Mouse (Mus musculus) myocyte (in vitro differentiated cells): Measurements from ENCODE around the gene Ulk4. TPM values are rescaled to one million over a fixed set of nuclear protein-coding genes. Genes with fewer than 3 reads are reported as not detected.
"Not testable (repeated sequence)": the region's sequence is repeated elsewhere in the genome, so short reads cannot be mapped to it uniquely, and the experiment has no call there.

Source experiments
- H3K27me3 ChIP-seq: one replicate; pipeline ENCODE4 v1.6.1; 2011; ENCODE audit not compliant: control insufficient read depth, insufficient read depth, insufficient read length
- H3K36me3 ChIP-seq: one replicate; pipeline ENCODE4 v1.6.1; 2011; ENCODE audit not compliant: control insufficient read depth, insufficient read depth
- H3K4me2 ChIP-seq: one replicate; pipeline ENCODE4 v1.6.1; 2011; ENCODE audit warnings: low read depth, control low read depth
- H3K4me3 ChIP-seq: one replicate; pipeline ENCODE4 v1.5.1; 2011; ENCODE audit warnings: mild to moderate bottlenecking, control low read depth, moderate library complexity
- H3K79me2 ChIP-seq: one replicate; pipeline ENCODE4 v1.6.1; 2011; ENCODE audit not compliant: control insufficient read depth, insufficient read depth
- H3ac ChIP-seq: one replicate; pipeline ENCODE4 v1.6.1; 2011; ENCODE audit not compliant: control insufficient read depth, insufficient read length
- CEBPB ChIP-seq: IDR thresholded peaks from 2 replicates; pipeline ENCODE4 v1.6.1; 2011; ENCODE audit warnings: mild to moderate bottlenecking, moderate library complexity; ENCODE audit not compliant: poor library complexity, insufficient read depth, severe bottlenecking
- E2F4 ChIP-seq: IDR thresholded peaks from one replicate; pipeline ENCODE4 v1.6.1; 2011; ENCODE audit warnings: mild to moderate bottlenecking, control low read depth, moderate library complexity; ENCODE audit not compliant: insufficient read depth
- MAX ChIP-seq: IDR thresholded peaks from one replicate; pipeline ENCODE4 v1.6.1; 2011; ENCODE audit warnings: low read depth, mild to moderate bottlenecking, control low read depth
- MYOD1 ChIP-seq, 3 experiments: IDR thresholded peaks; one replicate each; pipeline ENCODE4 v1.6.1; 2011; ENCODE audit warnings: control low read depth in 2 of 3, low read depth in 2 of 3, mild to moderate bottlenecking in 2 of 3, moderate library complexity in 1 of 3; ENCODE audit not compliant: insufficient read length in 2 of 3, control insufficient read depth in 1 of 3
- MYOG ChIP-seq, 3 experiments: IDR thresholded peaks; one replicate each; pipeline ENCODE4 v1.6.1; 2011; ENCODE audit warnings: control low read depth in 2 of 3, low read depth in 2 of 3, mild to moderate bottlenecking in 2 of 3; ENCODE audit not compliant: insufficient read length in 2 of 3, control insufficient read depth in 1 of 3, insufficient read depth in 1 of 3
- POLR2A ChIP-seq: IDR thresholded peaks from one replicate; pipeline ENCODE4 v1.6.1; 2011; ENCODE audit warnings: low read depth, mild to moderate bottlenecking, control low read depth, moderate library complexity; ENCODE audit not compliant: insufficient read length
- POLR2AphosphoS2 ChIP-seq: IDR thresholded peaks from one replicate; pipeline ENCODE4 v1.6.1; 2011; ENCODE audit warnings: low read depth, control low read depth; ENCODE audit not compliant: insufficient read length
- REST ChIP-seq: IDR thresholded peaks from one replicate; pipeline ENCODE4 v1.6.1; 2011; ENCODE audit warnings: mild to moderate bottlenecking, control low read depth, moderate library complexity; ENCODE audit not compliant: insufficient read depth, insufficient read length
- SRF ChIP-seq: IDR thresholded peaks from one replicate; pipeline ENCODE4 v1.6.1; 2011; ENCODE audit warnings: low read depth; ENCODE audit not compliant: control insufficient read depth, insufficient read length
- TCF12 ChIP-seq: IDR thresholded peaks from one replicate; pipeline ENCODE4 v1.6.1; 2011; ENCODE audit warnings: mild to moderate bottlenecking, control low read depth; ENCODE audit not compliant: poor library complexity, insufficient read depth, severe bottlenecking
- TCF3 ChIP-seq: IDR thresholded peaks from one replicate; pipeline ENCODE4 v1.6.1; 2011; ENCODE audit warnings: low read depth, control low read depth; ENCODE audit not compliant: insufficient read length
- USF1 ChIP-seq: IDR thresholded peaks from one replicate; pipeline ENCODE4 v1.6.1; 2011; ENCODE audit warnings: low read depth, mild to moderate bottlenecking, control low read depth, moderate library complexity
- polyA plus RNA-seq: library from polyadenylated mRNA; unstranded; fragments of >200 nt; fragmentation: generic; extraction: Trizol; gene quantifications from one replicate; pipeline ENCODE4 v1.2.1, GENCODE M21; 2012; ENCODE audit warnings: missing spikeins

Ulk4 gene
- polyA plus RNA-seq, 1 experiment = 0.85 TPM

- Histone ChIP-seq H3K36me3 (no peaks in the 10 kb centered on the region), H3K79me2 (no peaks in the 10 kb centered on the region), H3K4me3 (no peak overlapping the region), H3K4me2 (no peak overlapping the region), H3ac (no peak overlapping the region), H3K27me3 (no peaks in the 10 kb centered on the region)
- TF ChIP-seq USF1 = no peak
- TF ChIP-seq TCF12 = no peak
Observed at GRCm38 (mm10) chr9:121203686-121204085, 73.3 kb downstream of the Ulk4 start.

- not testable (repeated sequence) for H3K79me2 ChIP-seq, H3ac ChIP-seq, H3K4me2 ChIP-seq, H3K27me3 ChIP-seq, H3K36me3 ChIP-seq, H3K4me3 ChIP-seq
Observed at GRCm38 (mm10) chr9:121199146-121199685, 77.8 kb downstream of the Ulk4 start.

- TF ChIP-seq MYOD1 (IDR thresholded peaks at IDR 0.05; ENCODE audit: control insufficient read depth in 1 of 3, insufficient read length in 2 of 3, low read depth in 2 of 3) (no peak), USF1 (no peak), E2F4 (no peak), POLR2A (no peak), POLR2AphosphoS2 (no peak), CEBPB (no peak), MAX (no peak), MYOG (IDR thresholded peaks at IDR 0.05; ENCODE audit: control insufficient read depth in 1 of 3, insufficient read depth in 1 of 3, insufficient read length in 2 of 3, low read depth in 2 of 3) (no peak), TCF12 (no peak), SRF (no peak), REST (no peak), TCF3 (no peak)
- H3K4me2 ChIP-seq = no peak overlapping the region
- no peak overlapping the region for H3ac ChIP-seq
- no peaks in the 10 kb centered on the region for H3K36me3 ChIP-seq
- no peak overlapping the region for H3K4me3 ChIP-seq
- no peaks in the 10 kb centered on the region for H3K27me3 ChIP-seq
- no peaks in the 10 kb centered on the region for H3K79me2 ChIP-seq
Observed at GRCm38 (mm10) chr9:121196473-121196872, 80.5 kb downstream of the Ulk4 start.

GRCm38 (mm10) chr9:121195106-121195505 is 81.9 kb downstream of the Ulk4 start:
- H3ac ChIP-seq = no peak overlapping the region
- no peak overlapping the region for H3K4me2 ChIP-seq
- no peak for TF ChIP-seq POLR2A
- no peak for TF ChIP-seq TCF12
- TF ChIP-seq SRF = no peak
- TF ChIP-seq TCF3 = no peak
- no peak for TF ChIP-seq REST
- TF ChIP-seq MYOG (IDR thresholded peaks at IDR 0.05; ENCODE audit: control insufficient read depth in 1 of 3, insufficient read depth in 1 of 3, insufficient read length in 2 of 3, low read depth in 2 of 3) = no peak
- no peak for TF ChIP-seq CEBPB
- TF ChIP-seq USF1 = no peak
- no peak for TF ChIP-seq MYOD1 (IDR thresholded peaks at IDR 0.05; ENCODE audit: control insufficient read depth in 1 of 3, insufficient read length in 2 of 3, low read depth in 2 of 3)
- no peak for TF ChIP-seq POLR2AphosphoS2
- TF ChIP-seq E2F4 = no peak
- no peak for TF ChIP-seq MAX
- no peak overlapping the region for H3K4me3 ChIP-seq
- H3K79me2 ChIP-seq = no peaks in the 10 kb centered on the region
- no peaks in the 10 kb centered on the region for H3K36me3 ChIP-seq
- no peaks in the 10 kb centered on the region for H3K27me3 ChIP-seq

- TF ChIP-seq SRF (no peak), MYOG (IDR thresholded peaks at IDR 0.05; ENCODE audit: control insufficient read depth in 1 of 3, insufficient read depth in 1 of 3, insufficient read length in 2 of 3, low read depth in 2 of 3) (no peak), USF1 (no peak), POLR2A (no peak), MYOD1 (IDR thresholded peaks at IDR 0.05; ENCODE audit: control insufficient read depth in 1 of 3, insufficient read length in 2 of 3, low read depth in 2 of 3) (no peak)
- H3K4me3 ChIP-seq = no peak overlapping the region
- H3K36me3 ChIP-seq = no peaks in the 10 kb centered on the region
- no peak overlapping the region for H3ac ChIP-seq
- H3K27me3 ChIP-seq = no peaks in the 10 kb centered on the region
- H3K79me2 ChIP-seq = no peaks in the 10 kb centered on the region
- no peak overlapping the region for H3K4me2 ChIP-seq
Observed at GRCm38 (mm10) chr9:121192601-121193370, 84.2 kb downstream of the Ulk4 start.
